Mouse (Mus musculus) R1 (cell line): ENCODE results near the gene Crispld2.

Source experiments
- DNase-seq: peaks from one replicate; pipeline ENCODE4 v3.0.0-alpha.2; 2018; ENCODE audit warnings: low read depth, low spot score

Crispld2 gene

GRCm38 (mm10) chr8:120067936-120068668 is 75.9 kb downstream of the Crispld2 start:
- no peak for DNase-seq

GRCm38 (mm10) chr8:120071684-120072083 is 79.4 kb downstream of the Crispld2 start:
- peak; percentile 73 for DNase-seq

- DNase-seq = no peak
Observed at GRCm38 (mm10) chr8:120072259-120072658, 80.0 kb downstream of the Crispld2 start.

GRCm38 (mm10) chr8:120072827-120073226 is 80.6 kb downstream of the Crispld2 start:
- DNase-seq = no peak

GRCm38 (mm10) chr8:120074516-120074915 is 82.3 kb downstream of the Crispld2 start:
- DNase-seq = no peak

- DNase-seq = no peak
Observed at GRCm38 (mm10) chr8:120075347-120075746, 83.1 kb downstream of the Crispld2 start.

- DNase-seq = peak; percentile 79
Observed at GRCm38 (mm10) chr8:120078080-120078479, 85.8 kb downstream of the Crispld2 start.

GRCm38 (mm10) chr8:120079361-120079760 is 87.1 kb downstream of the Crispld2 start:
- DNase-seq = peak; percentile 79

GRCm38 (mm10) chr8:120083261-120083660 is 91.0 kb downstream of the Crispld2 start:
- DNase-seq = no peak

- no peak for DNase-seq
Observed at GRCm38 (mm10) chr8:120084783-120085182, 92.5 kb downstream of the Crispld2 start.

- DNase-seq = no peak
Observed at GRCm38 (mm10) chr8:120089511-120089910, 97.3 kb downstream of the Crispld2 start.

- DNase-seq = no peak
Observed at GRCm38 (mm10) chr8:120091032-120091431, 98.8 kb downstream of the Crispld2 start.

GRCm38 (mm10) chr8:120093103-120093502 is 100.9 kb downstream of the Crispld2 start:
- no peak for DNase-seq

GRCm38 (mm10) chr8:120094801-120095200 is 102.6 kb downstream of the Crispld2 start:
- no peak for DNase-seq

GRCm38 (mm10) chr8:120096486-120096885 is 104.2 kb downstream of the Crispld2 start:
- DNase-seq = no peak

- DNase-seq = peak; percentile 28
Observed at GRCm38 (mm10) chr8:120100388-120101067, 108.3 kb downstream of the Crispld2 start.

GRCm38 (mm10) chr8:120101068-120101972 is 109.1 kb downstream of the Crispld2 start, which contains the start of gene Zdhhc7:
Gene Zdhhc7 (minus strand): TSS chr8:120101482.
- peak; percentile 58 for DNase-seq
